Mouse (Mus musculus): ENCODE results near the gene Cks1b.
"Not testable (repeated sequence)": the region's sequence is repeated elsewhere in the genome, so short reads cannot be mapped to it uniquely, and the experiment has no call there.

Cks1b gene

DNA sequence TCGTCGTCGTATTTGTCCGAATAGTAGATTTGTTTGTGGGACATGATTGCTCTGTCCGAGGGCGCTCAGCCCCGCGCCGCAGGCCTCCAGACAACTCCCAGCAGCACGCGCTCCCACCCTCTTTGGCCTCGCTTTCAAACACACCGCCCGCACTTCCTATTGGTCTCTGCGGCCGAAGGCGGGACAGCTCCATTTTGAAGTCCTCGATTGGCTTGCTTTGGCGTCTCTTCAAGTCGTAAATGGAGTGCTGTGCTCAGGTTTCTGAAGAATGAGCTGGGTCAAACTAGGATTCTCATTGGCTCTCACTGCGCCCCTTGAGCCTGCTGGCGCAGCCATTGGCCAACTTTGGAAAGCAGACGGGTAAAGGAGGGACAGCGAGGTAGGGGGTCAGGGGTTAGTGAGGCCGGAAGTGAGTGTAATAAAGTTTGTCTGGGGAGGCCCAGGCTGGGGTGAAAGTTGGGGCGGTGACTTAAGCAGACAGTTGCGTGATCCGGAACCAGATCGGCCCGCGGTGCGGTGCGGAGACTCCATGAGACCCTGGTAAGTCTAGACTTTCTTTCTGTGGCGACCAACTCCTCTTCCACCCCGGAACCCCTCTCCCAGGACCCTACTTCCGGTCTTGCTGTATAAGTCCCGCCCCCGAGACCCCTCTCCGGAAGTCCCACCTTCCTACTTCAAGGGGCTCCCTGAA lies at the start of gene Cks1b, which contains the start of gene Shc1:
TSS of gene Cks1b (minus strand) at position 214 of the 691 bp plus-strand sequence.
TSS of gene Shc1 (plus strand) at position 274 of the 691 bp plus-strand sequence.
- peak; percentile 98 for DNase-seq (ENCODE audit: low spot score)

DNA sequence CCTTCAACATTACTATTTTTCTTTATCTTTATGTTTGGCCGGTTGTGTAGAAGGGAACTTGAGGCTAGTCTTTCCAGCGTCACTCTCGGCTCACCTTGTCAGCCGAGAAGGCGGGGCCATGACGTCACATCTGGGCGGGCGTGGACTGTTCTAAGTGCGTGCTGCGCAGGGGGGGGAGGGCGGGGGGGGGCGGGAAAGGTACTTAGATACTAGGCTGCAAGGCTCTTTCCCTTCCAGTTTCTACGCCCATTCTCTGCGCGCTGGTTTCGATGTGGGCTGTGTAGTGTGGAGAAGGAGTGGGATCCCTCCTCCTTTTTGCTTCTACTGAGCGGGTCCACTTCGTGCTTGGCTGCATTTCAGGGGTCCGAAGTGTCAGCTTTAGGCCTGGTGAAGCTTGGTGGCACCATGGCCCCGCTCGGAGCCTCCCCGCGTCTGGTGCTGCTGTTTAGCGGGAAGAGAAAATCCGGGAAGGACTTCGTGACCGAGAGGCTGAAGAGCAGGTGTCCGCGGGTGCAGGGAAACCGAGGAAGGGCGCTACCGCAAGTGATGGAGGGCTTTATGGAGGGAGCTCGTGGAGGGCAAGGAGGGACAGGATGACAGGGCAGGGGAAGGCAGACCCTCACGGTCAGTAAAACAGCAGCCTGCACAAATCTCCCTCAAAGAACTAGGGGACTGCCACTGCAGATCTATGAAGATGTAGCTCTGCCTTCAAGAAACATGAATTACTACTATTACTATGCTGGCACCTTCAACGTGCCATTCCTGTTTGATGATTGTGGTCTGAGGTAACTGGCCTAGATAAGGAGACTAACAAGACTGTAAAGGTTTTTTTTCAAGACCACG lies 41.0 kb upstream of the Cks1b start:
- DNase-seq (ENCODE audit: low spot score): peak; percentile 91

DNA sequence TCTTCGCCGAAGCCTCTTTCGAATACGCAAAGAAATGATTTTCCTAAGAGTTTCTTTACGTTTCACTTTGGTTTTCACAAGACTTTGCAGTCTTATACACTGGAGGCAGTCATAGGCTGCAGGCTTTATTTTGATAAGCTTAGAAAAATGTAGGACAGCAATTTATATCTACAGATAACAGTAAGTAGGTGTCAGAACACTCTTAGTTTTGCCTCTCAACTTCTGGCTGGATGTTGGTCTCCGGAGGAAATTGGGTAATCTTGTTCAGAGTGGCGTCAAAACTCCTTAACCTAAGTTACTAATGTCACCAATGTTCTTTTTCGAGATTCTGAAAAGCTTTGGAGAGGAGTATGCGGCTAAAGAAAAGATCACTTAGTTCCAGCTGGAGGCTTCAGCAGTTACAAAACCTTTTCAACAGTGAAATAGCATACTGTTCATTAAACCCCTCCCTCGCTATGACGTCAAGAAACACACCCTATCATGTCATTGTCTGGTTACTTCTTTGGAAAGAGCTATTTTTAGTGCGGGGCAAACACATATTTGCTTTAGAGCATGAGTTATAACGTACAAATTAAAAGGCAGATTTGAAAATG lies 40.3 kb upstream of the Cks1b start:
- DNase-seq (ENCODE audit: low spot score): no peak

DNA sequence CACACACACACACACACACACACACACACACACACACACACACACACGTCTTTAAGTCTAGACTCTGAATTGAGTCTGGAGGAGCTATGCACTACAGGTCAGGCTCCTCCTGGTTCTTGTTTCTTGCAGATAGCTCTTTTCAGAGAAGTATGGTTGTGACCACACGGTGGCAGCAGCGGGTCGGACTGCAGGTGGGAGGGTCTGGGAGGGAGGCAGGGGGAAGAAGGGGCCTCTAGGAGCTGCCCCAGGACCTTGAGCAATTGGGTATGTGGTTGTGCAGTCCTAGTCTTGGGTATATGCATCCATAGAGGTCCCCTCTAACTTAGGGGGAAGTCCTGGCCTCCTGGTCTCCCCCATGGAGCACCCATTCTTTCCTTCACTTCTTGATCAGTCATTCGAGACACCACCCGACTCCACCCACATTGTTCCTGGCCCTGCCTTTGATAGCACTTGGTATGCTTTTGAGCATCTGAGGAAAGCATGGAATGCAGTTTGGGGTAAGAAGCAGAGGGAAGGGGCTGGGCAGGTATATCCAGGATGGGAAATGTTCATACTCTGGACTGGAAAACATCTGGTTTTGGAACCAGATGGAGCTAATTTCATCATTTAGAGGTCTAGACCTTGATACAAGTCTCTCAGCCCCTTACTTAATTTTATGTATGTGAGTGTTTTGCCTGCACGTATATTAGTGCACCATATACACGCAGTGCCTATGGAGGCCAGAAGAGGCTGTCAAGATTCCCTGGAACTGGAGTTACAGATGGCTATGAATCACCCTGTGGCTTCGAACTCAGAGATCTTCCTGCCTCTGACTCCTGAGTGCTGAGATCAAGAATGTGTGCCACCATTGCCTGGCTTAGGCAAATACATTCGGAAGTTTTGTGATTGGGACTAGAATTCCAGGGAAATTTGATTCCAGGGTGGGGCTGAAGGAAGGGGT lies 38.8 kb upstream of the Cks1b start:
- DNase-seq (ENCODE audit: low spot score): peak; percentile 84

DNA sequence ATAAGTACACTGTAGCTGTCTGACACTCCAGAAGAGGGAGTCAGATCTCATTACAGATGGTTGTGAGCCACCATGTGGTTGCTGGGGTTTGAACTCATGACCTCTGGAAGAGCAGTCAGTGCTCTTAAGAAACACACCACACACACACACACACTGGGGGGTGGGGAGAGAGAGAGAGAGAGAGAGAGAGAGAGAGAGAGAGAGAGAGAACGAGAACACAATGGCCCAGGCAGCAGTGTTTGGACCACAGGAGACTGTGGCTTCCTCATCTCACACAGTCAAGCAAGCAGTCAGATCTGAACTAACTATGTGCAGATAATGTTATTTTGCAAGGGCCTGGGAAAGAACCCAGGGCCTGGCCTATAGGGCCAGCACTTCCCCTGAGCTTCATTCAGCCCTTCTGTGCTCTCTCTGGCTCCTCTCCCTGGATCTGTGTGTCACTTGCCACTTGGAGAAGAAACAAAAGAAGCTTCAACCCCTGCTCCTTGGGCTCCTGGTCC lies 37.7 kb upstream of the Cks1b start:
- no peak for DNase-seq (ENCODE audit: low spot score)

DNA sequence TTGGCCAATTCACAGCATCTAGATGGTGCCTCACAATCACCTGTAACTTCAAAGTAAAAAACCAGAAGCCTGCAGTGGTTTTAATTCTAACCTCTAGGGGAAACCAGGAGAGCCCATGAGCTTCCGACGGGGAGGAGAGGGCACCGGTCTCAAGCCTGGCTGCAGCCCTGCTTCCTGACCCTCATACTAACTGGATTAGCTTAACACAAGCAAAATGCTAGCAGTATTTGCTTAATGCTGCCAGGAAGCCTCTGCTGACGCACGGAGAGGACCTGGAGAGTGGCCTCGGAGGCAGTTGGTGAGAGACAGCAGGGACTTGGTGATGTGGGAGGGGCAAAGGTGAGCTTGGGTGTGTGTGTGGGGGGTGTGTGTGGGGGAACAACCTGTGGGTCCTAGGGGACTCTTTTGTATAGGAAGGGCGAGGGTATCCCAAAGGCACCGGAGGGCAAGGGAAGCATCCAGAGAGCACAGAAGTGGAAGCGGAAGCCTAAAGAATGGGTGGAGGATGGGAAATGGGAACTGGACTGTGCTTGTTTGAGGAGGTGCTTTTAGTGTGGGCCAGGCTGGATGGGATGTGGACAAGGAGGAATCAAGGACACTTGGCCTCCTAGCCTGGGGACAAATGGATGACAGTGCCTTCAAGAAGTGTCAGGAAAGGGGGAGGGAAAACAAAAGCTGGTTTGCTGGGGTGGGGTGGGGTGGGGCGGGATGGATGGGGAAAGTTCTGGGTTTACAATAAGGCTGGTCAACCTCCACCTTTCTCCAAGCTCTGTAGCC lies 36.4 kb upstream of the Cks1b start, which contains the start of gene Pmvk:
TSS of gene Pmvk (plus strand) at position 141 of the 777 bp plus-strand sequence.
- peak; percentile 62 for DNase-seq (ENCODE audit: low spot score)

DNA sequence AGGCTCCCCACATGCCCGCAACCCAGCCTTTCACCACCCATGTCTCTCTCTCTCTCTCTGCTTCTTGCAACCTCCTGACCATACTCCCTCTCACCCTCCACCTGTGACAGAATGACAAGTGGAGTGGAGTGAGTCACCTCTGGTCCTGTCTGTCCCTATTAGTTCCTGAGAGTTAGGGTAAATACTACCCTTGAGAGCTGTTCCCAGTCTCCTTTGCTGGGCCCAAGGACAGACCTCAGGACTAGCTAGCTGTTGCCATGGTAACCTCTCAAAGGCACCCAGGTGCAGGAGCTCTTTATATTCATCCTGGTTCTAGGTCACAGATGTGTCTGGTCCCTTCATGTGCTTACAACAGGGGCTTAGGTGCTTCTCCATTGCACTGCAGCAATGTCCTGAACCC lies 33.7 kb upstream of the Cks1b start:
- DNase-seq (ENCODE audit: low spot score): no peak

DNA sequence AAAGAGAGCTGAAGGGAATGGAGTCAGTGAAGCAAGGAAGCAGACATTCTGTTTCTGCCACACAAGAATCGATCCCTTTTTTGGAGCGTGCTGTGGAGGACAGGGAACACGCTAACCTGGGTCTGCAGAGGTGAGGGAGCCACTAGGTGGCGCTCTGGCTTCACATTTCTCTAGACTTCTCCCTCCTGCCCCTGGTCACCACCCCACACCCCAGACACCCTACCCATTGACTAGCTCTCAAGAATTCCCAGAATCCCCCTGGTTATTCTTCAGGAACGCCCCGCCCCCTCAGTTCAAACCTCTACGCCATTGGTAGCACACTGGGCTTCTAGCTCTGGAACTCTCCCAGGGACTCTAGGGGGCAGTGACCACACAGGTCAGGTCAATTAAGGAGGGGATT lies 31.4 kb upstream of the Cks1b start:
- DNase-seq (ENCODE audit: low spot score): peak; percentile 90

DNA sequence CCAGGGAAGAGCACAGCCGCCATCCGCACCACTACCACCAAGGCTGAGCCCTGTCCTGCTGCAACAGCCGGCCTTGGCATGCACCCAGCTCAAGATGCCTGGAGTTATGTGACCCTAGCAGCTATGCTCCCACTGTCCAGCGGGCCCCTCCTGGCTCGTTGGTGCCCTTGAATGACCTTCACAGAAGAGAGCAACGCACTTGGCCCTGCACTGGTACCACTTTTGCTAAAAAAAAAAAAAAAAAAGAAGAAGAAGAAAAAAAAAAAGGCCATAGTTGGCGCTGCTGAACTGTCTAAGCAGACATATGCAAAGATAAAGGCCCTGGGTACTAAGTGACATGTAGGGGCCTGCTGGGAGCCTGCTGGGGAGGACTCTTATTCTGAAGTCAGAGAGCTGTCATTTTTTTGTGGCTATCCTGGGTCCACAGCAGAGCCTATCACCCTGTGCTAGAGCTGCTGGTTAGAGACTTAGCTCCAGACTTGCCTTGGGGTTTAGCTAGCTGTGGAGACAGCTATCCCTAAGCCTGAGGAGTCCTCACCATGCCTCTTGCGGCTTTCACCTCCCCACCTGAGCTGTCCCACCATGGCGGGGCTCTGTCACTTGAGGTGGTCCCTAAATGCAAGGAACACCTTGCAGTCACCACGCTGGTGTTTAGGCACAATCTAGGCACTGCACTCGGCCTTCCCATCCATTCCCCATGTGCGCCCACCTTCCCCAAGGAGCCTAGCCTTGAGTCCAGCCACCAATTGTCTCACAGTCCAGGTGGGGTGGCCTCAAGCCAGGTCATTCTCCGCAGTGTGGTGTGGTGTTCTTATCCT lies 30.7 kb upstream of the Cks1b start:
- DNase-seq (ENCODE audit: low spot score): peak; percentile 91

DNA sequence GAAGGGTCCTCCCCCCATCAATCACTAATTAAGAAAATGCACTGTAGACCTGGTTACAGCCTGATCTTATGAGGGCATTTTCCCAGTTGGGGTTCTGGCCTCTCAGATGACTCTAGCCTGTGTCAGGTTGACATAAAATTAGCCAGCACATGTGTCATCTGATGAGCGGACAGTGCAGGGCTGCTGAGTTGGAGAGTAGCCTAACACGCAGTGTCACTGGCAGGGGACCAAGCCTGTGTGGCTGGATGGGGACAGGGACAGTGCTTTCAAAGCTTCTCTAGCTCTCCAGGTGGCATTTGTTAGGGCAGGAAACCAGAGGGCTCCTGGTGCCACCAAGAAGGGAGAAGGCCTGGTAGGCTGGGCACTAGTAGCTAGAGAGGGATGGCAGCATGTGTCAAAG lies 22.5 kb upstream of the Cks1b start:
- DNase-seq (ENCODE audit: low spot score): no peak

DNA sequence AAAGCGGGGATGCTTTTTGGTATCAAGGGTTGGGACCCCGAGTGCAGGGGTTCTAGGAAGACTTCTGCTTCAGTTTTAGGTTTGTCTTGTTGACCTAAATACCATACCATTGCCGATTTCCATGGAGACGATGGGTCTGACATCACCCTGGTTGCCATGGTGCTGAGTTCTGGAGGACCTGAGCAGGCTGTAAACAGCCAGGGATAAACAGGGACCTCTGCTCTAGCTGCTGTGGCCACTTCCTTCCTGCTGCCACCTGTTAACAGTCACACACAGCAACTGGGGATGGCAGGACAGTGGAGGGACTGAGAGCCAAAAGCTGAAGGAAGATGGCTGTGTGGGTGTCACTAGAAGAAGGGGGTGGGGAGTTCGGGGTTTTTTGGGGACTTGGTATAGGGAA lies 19.1 kb upstream of the Cks1b start:
- DNase-seq (ENCODE audit: low spot score): peak; percentile 70

DNA sequence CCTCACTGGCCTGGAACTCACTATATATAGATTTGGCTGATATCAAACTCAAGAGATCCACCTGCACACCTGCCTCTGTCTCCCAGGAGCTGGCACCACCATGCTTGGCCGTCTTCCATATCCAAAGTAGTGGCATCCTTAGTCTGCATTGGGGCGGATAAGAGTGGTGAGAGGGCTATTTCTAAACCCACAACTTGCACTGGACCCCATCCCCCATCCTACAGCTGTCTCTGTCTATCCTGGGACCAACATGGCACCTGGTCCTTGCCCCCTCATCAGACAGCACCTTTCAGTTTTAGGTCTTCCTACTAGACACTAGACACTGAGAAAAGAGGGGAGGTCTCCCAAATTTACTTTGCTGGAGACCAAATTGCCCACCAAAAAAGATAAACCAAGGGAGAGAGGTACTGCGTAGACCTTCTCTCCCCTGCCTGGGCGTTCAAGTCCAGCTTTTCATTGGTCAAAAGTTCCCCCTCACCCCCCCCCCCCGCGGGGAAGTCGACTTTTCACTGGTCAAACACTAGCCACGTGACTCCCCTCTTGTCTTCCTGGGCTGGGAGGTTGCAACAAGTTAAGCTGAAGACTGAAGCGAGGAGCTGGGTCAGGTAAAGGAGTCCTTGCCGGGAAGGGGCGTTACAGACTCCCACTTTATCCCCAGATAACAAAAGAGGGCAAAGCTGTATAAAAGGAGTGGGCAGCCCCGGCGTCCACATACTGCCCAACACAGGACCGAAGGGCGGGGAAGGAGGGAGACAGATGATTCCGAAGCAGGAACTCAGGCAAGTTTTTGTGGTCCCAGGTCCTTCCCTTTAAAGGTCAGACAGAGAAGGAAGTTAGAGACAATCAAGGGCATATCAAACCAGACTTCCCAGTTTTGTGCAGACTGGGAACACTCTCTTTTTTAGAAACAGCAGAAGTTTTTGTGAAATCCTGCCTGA lies 18.3 kb upstream of the Cks1b start, which contains the start of gene Pbxip1:
TSS of gene Pbxip1 (plus strand) at position 531 of the 938 bp plus-strand sequence.
- no peak for DNase-seq (ENCODE audit: low spot score)

DNA sequence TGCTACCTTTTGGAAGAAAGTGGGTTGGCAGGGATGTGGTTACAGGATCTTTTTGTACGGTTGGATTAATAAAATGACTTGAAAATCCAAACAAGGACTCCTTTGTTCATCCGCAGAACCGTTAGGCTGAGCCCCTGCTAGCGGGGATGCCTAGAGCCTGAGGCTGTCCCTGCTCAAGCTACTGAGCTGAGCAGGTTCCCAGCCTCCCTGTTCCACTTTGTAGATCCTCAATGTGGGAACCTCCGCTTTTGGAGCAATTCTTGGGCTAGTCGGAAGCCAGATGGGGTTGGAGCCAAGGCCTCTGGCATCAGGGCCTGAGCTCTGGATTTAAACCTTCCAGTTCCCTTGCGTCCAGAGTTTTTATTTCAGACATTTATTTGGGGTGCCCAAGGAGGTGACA lies 16.9 kb upstream of the Cks1b start:
- DNase-seq (ENCODE audit: low spot score): no peak

DNA sequence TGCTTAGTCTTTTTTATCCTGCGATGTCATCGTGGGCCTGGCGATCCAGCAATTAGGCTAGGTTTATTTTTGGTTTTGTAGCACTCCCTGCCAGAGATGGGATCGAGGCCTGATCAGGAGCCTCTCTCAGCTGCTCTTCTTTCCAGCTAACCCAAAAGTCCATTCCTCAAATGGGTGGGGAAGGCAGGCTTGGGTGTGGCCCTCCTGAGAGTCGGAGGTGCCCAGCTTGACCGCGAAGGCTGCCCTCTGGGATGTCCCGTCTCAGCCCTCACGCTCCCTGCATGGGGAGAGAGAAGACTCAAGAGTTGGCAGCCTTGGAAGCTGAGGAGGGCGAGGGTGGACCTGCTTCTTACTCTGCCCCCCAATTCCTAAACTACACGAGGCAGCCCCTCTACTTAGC lies 16.3 kb upstream of the Cks1b start:
- DNase-seq (ENCODE audit: low spot score): no peak

DNA sequence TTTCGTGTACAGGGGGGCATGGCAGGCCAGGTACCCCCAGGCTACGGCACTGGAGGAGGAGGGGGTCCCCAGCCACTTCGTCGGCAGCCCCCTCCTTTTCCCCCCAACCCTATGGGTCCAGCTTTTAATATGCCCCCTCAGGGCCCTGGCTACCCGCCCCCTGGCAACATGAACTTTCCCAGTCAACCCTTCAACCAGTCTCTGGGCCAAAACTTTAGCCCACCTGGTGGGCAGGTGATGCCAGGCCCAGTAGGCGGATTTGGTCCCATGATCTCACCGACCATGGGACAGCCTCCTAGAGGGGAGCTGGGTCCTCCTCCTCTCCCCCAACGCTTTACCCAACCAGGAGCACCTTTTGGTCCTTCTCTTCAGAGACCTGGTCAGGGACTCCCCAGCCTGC lies 14.4 kb upstream of the Cks1b start:
- DNase-seq (ENCODE audit: low spot score): no peak

DNA sequence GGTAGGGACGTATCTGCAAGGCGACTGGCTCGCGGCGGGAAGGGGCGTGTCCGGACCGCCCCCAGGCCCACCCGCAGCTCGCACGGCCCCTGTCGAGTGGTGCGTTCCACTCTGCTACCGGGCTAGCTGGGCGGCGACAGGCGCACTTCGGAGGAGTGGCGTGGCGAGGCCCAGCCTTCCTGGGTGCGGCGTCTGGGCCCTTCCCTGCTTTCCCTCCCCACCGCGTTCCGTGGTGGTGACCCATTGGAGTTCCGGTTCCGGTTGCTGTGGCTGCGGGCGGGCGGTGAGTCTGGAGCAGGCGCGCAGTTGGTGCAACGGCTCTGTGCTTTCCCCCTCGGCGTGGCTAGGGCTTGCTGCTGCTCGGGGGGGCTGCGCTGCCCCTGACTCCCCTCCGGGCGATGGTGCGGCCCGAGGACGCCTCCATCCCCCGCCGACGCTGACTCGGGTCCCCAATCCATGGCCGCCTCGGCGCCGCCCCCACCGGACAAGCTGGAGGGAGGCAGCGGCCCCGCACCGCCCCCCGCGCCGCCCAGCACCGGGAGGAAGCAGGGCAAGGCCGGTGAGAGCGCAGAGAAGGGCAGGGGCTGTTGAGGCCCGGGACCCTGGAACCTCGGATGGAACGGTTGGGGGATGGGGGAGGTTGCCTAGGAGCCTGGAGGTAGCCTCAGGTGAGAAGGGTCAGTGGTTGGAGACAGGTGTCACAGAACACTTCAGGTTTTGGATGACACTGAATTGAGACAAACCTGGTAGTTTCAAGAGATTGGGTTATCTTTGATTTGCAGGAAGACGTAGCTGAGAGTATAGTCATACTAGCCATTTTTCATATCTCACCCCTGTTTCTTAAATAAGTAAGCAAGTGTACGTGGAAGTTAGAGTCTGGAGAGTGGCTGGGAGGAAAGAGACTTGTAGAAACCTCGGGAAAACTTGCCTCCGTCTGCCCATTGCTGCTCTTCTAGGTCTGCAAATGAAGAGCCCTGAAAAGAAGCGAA lies 12.3 kb upstream of the Cks1b start, which contains the start of gene Pygo2:
TSS of gene Pygo2 (plus strand) at position 44 of the 989 bp plus-strand sequence.
- peak; percentile 96 for DNase-seq (ENCODE audit: low spot score)

DNA sequence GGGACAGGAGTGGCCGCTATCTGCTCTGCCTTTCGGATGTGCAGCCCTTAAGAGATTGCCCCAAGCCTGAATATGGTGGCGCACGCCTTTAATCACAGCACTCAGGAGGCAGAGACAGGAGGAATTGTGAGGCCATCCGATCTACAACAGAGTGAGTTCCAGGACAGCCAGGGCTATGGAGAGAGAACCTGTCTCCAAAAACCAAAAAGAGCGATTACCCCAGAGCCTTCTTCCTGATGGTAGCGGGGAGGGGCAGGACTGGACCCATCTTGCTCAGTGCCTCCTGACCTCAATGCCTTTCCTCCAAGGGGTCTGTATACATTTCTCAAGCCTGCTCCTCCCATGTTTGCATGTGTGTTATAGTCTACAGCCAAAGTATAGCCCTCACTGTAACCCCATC lies 10.8 kb upstream of the Cks1b start:
- DNase-seq (ENCODE audit: low spot score): not testable (repeated sequence)
